Mouse (Mus musculus) fat pad, adult 2 months (tissue): ENCODE data around the gene Naga.
A peak's percentile ranks its signal among the peaks of the same experiment; 100 is the strongest.
"Not testable (repeated sequence)": the region's sequence is repeated elsewhere in the genome, so short reads cannot be mapped to it uniquely, and the experiment has no call there.

Experiments
- DNase-seq: peaks from one replicate; pipeline ENCODE4 v3.0.0-alpha.2; 2011; ENCODE audit warnings: low read depth, low spot score; ENCODE audit errors: extremely low read depth

Gene Naga

GRCm38 (mm10) chr15:82338593-82339112 is at the start of gene Naga, which contains the start of the genes Pheta2 and Smdt1:
Gene Naga (minus strand): TSS chr15:82338925.
Gene Pheta2 (plus strand): TSS chr15:82338942.
Gene Smdt1 (plus strand): TSS chr15:82338959.
- DNase-seq = peak; percentile 63

- no peak for DNase-seq
These were observed 47.0 kb upstream of the Naga start for GRCm38 (mm10) chr15:82385729-82386128.

GRCm38 (mm10) chr15:82382441-82382840 is 43.7 kb upstream of the Naga start:
- DNase-seq = no peak

DNA sequence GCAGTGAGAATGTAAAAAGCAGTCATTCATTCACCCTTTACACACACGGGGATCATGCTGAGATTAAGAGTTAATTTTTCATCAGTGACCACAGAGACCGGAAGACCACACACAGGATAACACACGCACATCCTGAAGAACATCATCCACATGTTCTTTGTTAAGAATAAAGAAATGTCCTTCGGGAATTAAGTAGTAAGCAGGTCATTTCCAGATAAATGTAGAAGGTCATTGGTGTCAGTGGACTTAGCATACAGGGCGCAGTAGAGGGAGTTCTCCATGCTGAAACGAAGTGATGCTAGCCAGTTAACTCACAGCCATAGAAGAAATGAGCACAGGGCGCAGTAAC is 42.0 kb upstream of the Naga start:
- no peak for DNase-seq

GRCm38 (mm10) chr15:82379871-82380713 is 41.4 kb upstream of the Naga start, which contains the start of gene Cyp2d22:
Gene Cyp2d22 (minus strand): TSS chr15:82380260.
- no peak for DNase-seq

DNA sequence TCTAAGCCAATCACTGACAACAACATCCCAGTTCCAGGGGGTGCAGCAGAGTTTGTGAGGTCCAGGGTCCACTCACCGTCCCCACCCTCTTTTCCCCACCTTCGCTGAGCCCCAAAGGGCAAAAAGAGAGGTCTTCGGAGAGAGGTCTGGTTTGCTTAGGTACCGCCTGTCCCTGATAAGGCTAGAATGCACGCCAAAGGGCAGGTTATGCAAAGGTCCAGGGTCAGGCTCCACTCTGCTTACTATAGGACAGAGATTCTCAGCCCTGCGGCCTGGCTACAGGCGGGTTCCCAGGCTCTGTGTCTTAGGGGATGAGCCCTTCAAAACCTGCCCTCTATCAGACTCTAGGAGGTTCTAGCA is 40.8 kb upstream of the Naga start:
- no peak for DNase-seq

GRCm38 (mm10) chr15:82378261-82379180 is 39.8 kb upstream of the Naga start:
- no peak for DNase-seq

GRCm38 (mm10) chr15:82377701-82378100 is 39.0 kb upstream of the Naga start:
- no peak for DNase-seq

GRCm38 (mm10) chr15:82376393-82377138 is 37.8 kb upstream of the Naga start:
- no peak for DNase-seq

- no peak for DNase-seq
These were observed 37.1 kb upstream of the Naga start for GRCm38 (mm10) chr15:82375855-82376254.

DNA sequence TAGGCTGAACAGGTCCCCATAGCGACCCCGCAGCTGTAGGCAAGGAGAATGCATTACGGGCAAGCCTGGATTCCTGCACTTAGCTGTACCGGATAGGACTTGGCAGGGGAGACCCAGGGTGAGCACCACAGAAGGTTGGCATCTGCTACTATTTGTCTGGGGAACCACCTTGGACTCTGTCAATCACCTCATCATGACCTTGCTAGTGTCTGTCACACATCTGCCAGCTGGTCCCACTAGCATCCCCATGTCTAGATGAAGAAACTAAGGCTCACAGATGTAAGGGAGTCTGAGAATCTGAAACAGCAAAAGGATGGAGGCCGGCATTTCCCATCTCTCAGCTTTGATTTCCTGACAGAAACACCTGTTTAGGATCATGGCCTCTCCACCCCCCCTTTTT is 35.7 kb upstream of the Naga start:
- DNase-seq = no peak

- DNase-seq = no peak
These were observed 34.3 kb upstream of the Naga start for GRCm38 (mm10) chr15:82372991-82373390.

DNA sequence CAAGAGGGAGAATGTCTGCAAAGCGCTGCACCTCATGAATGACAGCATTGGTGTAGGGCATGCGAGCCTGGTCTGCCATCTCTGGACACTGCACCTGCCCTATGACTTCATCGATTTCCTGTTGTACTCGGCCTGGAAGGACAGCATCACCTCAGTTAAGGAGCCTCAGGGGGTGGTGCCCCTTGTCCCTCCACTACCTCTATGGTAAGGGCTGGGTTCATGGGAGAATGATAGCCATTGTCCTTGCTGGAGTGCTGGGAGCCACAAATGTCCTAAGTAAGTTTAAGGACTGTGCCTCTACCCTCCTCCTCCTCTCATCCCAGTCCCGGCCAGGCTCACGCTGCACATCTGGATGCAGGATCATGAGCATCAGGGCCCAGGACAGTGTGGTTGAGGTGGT is 33.7 kb upstream of the Naga start:
- no peak for DNase-seq

GRCm38 (mm10) chr15:82368851-82369250 is 30.1 kb upstream of the Naga start:
- DNase-seq = no peak

DNA sequence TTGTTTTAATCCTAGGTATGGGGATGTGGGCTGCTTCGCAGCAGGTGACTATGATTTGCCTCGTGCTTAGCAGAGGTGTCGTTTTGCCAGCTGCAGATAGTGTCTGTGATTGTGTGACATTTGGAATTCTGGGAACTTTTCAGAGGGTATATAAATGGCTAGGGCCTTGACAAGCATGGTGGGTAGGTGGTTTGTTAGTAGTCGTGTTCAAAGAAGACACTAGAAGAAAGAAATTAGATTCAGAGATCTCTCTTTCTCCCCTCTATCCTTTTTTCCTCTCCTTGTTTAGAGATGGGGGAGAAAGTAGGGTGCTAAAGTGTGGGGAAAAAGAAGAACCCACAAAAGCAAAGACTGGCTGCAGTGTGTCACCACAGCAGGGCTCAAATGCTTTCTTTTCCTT is 29.4 kb upstream of the Naga start:
- no peak for DNase-seq

- not testable (repeated sequence) for DNase-seq
These were observed 25.8 kb upstream of the Naga start for GRCm38 (mm10) chr15:82364561-82364960.

DNA sequence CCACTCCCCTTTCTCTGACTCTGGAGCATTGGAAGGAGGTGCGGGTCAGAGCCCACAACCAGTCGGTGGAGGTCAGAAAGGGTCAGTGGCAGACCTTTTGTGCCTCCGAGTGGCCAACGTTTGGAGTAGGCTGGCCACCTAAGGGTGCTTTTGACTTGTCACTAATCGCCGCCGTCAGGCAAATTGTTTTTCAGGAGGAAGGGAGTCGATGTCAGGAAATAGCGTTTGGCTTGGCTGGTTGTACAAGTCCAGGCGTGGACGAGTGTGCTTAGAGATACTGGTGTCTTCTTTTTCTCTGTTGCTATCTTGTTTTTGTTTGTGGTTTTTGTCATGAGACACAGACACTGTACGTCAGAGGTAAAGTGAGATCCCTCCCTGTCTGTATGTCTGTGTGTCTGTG is 25.1 kb upstream of the Naga start:
- not testable (repeated sequence) for DNase-seq

- DNase-seq = no peak
These were observed 23.5 kb upstream of the Naga start for GRCm38 (mm10) chr15:82362234-82362633.

DNA sequence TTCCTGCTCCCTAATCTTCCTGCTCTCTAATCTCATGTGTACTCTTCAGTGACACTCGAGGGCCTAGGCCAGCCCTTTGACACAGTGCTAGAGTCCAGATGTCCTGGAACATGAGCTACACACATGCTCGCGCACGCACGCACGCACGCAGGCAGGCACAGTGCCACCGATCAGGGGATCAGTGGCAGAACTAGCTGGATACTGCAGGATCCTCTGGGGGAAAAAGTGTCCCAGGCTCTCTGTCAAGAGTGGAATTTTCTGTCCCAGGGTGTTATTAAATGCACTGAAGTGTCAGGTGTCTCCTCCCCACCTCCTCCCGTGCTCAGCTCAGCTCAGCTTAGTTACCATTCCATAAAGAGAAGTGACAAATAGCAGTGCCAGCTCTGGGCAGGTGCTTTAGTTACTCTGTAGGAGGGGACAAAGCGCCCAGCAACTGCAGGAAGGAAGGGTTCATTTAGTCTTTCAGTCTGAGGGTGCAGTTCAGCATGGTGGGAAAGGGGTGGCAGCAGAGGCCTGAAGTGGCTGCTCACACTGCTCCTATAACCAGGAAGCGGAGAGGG is 22.8 kb upstream of the Naga start:
- no peak for DNase-seq

GRCm38 (mm10) chr15:82358431-82359260 is 19.9 kb upstream of the Naga start:
- DNase-seq = no peak
